Mouse (Mus musculus): ENCODE results near the gene Jmjd1c. TPM values are rescaled to one million over a fixed set of nuclear protein-coding genes. Genes with fewer than 3 reads are reported as not detected.

Jmjd1c gene
- polyA plus RNA-seq, 1 experiment from 2014 or later = 36.2 TPM

- Histone ChIP-seq H3K27ac (no peak overlapping the region), H3K4me2 (replicated peaks) (no peak overlapping the region), H3K36me3 (no peaks in the 10 kb centered on the region), H3K27me3 (replicated peaks) (no peaks in the 10 kb centered on the region), H3K4me1 (replicated peaks) (peaks cover 5% of the 10 kb centered on the region; the same call in 1 of the 2 replicates), H3K9me3 (no peaks in the 10 kb centered on the region), H3K4me3 (replicated peaks) (no peak overlapping the region), H3K9ac (no peak overlapping the region)
- no peak for ATAC-seq
- WGBS = 77% methylated on average over 21 of the region's 21 CpGs
These were observed 19.7 kb upstream of the Jmjd1c start for GRCm38 (mm10) chr10:67075931-67076878.

- WGBS = 76% methylated on average over 4 of the region's 4 CpGs
- no peak overlapping the region for H3K9ac ChIP-seq
- H3K4me1 ChIP-seq (replicated peaks) = peaks cover 9% of the 10 kb centered on the region; the same call in 1 of the 2 replicates
- ATAC-seq = no peak
- H3K36me3 ChIP-seq = no peaks in the 10 kb centered on the region
- no peak overlapping the region for H3K4me3 ChIP-seq (replicated peaks)
- H3K27ac ChIP-seq = no peak overlapping the region
- H3K27me3 ChIP-seq (replicated peaks) = no peaks in the 10 kb centered on the region
- H3K9me3 ChIP-seq = no peaks in the 10 kb centered on the region
- H3K4me2 ChIP-seq (replicated peaks) = no peak overlapping the region
These were observed 16.9 kb upstream of the Jmjd1c start for GRCm38 (mm10) chr10:67079030-67079429.

GRCm38 (mm10) chr10:67081206-67082007, 14.5 kb upstream of the Jmjd1c start:
- no peak overlapping the region for H3K9ac ChIP-seq
- no peak overlapping the region for H3K4me2 ChIP-seq (replicated peaks)
- H3K36me3 ChIP-seq = no peaks in the 10 kb centered on the region
- no peaks in the 10 kb centered on the region for H3K9me3 ChIP-seq
- peak; percentile 30; the same call in 1 of the 2 replicates for ATAC-seq
- H3K27ac ChIP-seq = no peak overlapping the region
- peaks cover 13% of the 10 kb centered on the region; the same call in 1 of the 2 replicates for H3K4me1 ChIP-seq (replicated peaks)
- 69% methylated on average over 18 of the region's 18 CpGs for WGBS
- H3K27me3 ChIP-seq (replicated peaks) = no peaks in the 10 kb centered on the region
- no peak overlapping the region for H3K4me3 ChIP-seq (replicated peaks)

- H3K4me2 ChIP-seq (replicated peaks) = no peak overlapping the region
- H3K27me3 ChIP-seq (replicated peaks) = no peaks in the 10 kb centered on the region
- H3K9ac ChIP-seq = no peak overlapping the region
- no peaks in the 10 kb centered on the region for H3K9me3 ChIP-seq
- no peaks in the 10 kb centered on the region for H3K36me3 ChIP-seq
- H3K4me3 ChIP-seq (replicated peaks) = no peak overlapping the region
- no peak for ATAC-seq
- H3K27ac ChIP-seq = no peak overlapping the region
- WGBS = 90% methylated on average over 4 of the region's 4 CpGs
- H3K4me1 ChIP-seq (replicated peaks) = peaks cover 16% of the 10 kb centered on the region; the same call in 1 of the 2 replicates
These were observed 13.4 kb upstream of the Jmjd1c start for GRCm38 (mm10) chr10:67082531-67082930.

- Histone ChIP-seq H3K36me3 (no peaks in the 10 kb centered on the region), H3K27ac (no peak overlapping the region), H3K4me3 (replicated peaks) (no peak overlapping the region), H3K9me3 (no peaks in the 10 kb centered on the region), H3K27me3 (replicated peaks) (no peaks in the 10 kb centered on the region), H3K4me2 (replicated peaks) (no peak overlapping the region), H3K9ac (no peak overlapping the region), H3K4me1 (replicated peaks) (peaks cover 16% of the 10 kb centered on the region; the same call in 1 of the 2 replicates)
- ATAC-seq = no peak
- WGBS = 83% methylated on average over 10 of the region's 10 CpGs
These were observed 12.3 kb upstream of the Jmjd1c start for GRCm38 (mm10) chr10:67083446-67084166.

- no peak for ATAC-seq
- H3K27me3 ChIP-seq (replicated peaks) = no peaks in the 10 kb centered on the region
- H3K27ac ChIP-seq = no peak overlapping the region
- WGBS = 87% methylated on average over 10 of the region's 10 CpGs
- peaks cover 18% of the 10 kb centered on the region; the same call in 1 of the 2 replicates for H3K4me1 ChIP-seq (replicated peaks)
- H3K36me3 ChIP-seq = no peaks in the 10 kb centered on the region
- no peaks in the 10 kb centered on the region for H3K9me3 ChIP-seq
- no peak overlapping the region for H3K4me3 ChIP-seq (replicated peaks)
- H3K4me2 ChIP-seq (replicated peaks) = no peak overlapping the region
- H3K9ac ChIP-seq = no peak overlapping the region
These were observed 10.8 kb upstream of the Jmjd1c start for GRCm38 (mm10) chr10:67085124-67085523.

- H3K4me3 ChIP-seq (replicated peaks) = no peak overlapping the region
- WGBS = 64% methylated on average over 7 of the region's 7 CpGs
- H3K4me2 ChIP-seq (replicated peaks) = no peak overlapping the region
- no peaks in the 10 kb centered on the region for H3K27me3 ChIP-seq (replicated peaks)
- peak; percentile 51 for ATAC-seq
- H3K36me3 ChIP-seq = no peaks in the 10 kb centered on the region
- H3K4me1 ChIP-seq (replicated peaks) = peaks cover 18% of the 10 kb centered on the region; the same call in 1 of the 2 replicates
- H3K9ac ChIP-seq = no peak overlapping the region
- no peaks in the 10 kb centered on the region for H3K9me3 ChIP-seq
- no peak overlapping the region for H3K27ac ChIP-seq
These were observed 10.0 kb upstream of the Jmjd1c start for GRCm38 (mm10) chr10:67085916-67086315.

GRCm38 (mm10) chr10:67087447-67088226, 8.3 kb upstream of the Jmjd1c start:
- no peaks in the 10 kb centered on the region for H3K36me3 ChIP-seq
- no peak overlapping the region for H3K4me3 ChIP-seq (replicated peaks)
- no peak overlapping the region for H3K4me2 ChIP-seq (replicated peaks)
- H3K27me3 ChIP-seq (replicated peaks) = no peaks in the 10 kb centered on the region
- 0 out of 2 replicates have a peak, but pooled peaks cover 11% of the 10 kb centered on the region for H3K4me1 ChIP-seq (replicated peaks)
- WGBS = 86% methylated on average over 5 of the region's 5 CpGs
- H3K9me3 ChIP-seq = no peaks in the 10 kb centered on the region
- ATAC-seq = no peak
- H3K9ac ChIP-seq = no peak overlapping the region
- no peak overlapping the region for H3K27ac ChIP-seq

- Histone ChIP-seq H3K4me2 (replicated peaks) (no peak overlapping the region), H3K27me3 (replicated peaks) (no peaks in the 10 kb centered on the region), H3K27ac (no peak overlapping the region), H3K36me3 (no peaks in the 10 kb centered on the region), H3K9ac (no peak overlapping the region), H3K4me1 (replicated peaks) (0 out of 2 replicates have a peak, but pooled peaks cover 11% of the 10 kb centered on the region), H3K4me3 (replicated peaks) (no peak overlapping the region), H3K9me3 (no peaks in the 10 kb centered on the region)
- no peak for ATAC-seq
- WGBS = 91% methylated on average over 4 of the region's 4 CpGs
These were observed 5.3 kb upstream of the Jmjd1c start for GRCm38 (mm10) chr10:67090611-67091010.

- Histone ChIP-seq H3K4me2 (replicated peaks) (peak overlapping the region; percentile 64; the same call in 1 of the 2 replicates), H3K4me3 (replicated peaks) (no peak overlapping the region), H3K36me3 (no peaks in the 10 kb centered on the region), H3K9ac (no peak overlapping the region), H3K27me3 (replicated peaks) (no peaks in the 10 kb centered on the region), H3K4me1 (replicated peaks) (peaks cover 16% of the 10 kb centered on the region), H3K9me3 (no peaks in the 10 kb centered on the region), H3K27ac (no peak overlapping the region)
- WGBS = 64% methylated on average over 7 of the region's 7 CpGs
- no peak for ATAC-seq
These were observed 1.0 kb upstream of the Jmjd1c start for GRCm38 (mm10) chr10:67094922-67095321.
